Mouse (Mus musculus): ENCODE results near the gene Tnfrsf25. TPM values are rescaled to one million over a fixed set of nuclear protein-coding genes. Genes with fewer than 3 reads are reported as not detected.

Tnfrsf25 gene
- total RNA-seq (2021), result 1 to 10 TPM; 1.9 to 2.0 TPM
- long read RNA-seq, experiment 1, result 0 reads
- long read RNA-seq, experiment 2, result 0 reads

DNA sequence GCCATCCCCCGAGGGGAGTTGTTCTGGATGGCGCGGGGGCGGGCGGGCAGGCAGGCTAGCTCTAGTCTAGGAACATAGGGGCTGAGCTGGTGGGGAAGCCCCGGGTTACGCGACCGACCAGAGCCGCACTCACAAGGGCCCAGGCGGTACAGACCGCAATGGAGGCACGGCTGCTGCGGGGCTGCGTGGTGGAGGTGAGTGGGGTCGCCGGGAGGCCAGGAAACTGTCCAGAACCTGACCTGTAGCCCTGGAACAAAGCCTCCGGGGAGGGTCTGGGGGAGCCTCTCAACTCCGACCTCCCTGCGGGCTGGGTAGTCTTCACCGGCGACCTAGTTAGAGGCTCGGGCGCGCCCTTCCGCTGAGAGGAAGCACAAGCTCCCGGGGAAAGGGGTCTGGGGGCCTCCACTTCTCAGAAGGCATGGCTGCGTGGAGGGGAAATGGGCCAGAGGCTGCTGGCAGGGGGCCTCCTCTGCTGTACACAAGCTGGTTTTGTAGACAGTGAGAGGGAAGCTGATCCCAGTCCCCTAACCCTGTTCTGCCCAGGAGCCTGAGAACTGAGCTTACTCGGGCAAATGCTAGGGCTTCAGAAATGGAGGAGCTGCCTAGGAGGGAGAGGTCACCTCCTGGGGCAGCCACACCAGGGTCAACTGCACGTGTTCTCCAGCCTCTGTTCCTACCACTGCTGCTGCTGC is at the start of gene Tnfrsf25:
Gene Tnfrsf25, plus strand, starts transcription at position 14 of the 692 bp plus-strand sequence.
- no peak for DNase-seq (ENCODE audit: low spot score in 2 of 2)

DNA sequence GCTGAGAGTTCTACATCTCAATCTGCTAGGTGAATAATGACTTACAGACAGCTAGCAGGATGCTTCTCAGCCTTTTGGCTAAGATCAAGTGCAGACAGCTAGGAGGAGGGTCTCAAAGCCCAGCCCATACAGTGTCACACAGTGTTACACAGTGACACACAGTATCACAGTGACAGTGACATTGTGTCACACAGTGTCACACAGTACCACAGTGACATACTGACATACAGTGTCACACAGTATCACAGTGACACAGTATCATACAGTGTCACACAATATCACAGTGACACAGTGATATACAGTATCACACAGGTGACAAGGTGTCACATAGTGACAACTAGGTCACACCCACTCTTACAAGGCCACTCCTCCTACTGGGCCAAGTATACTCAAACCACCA is 48.5 kb upstream of the Tnfrsf25 start:
- DNase-seq (ENCODE audit: low spot score in 2 of 2), result no peak

DNA sequence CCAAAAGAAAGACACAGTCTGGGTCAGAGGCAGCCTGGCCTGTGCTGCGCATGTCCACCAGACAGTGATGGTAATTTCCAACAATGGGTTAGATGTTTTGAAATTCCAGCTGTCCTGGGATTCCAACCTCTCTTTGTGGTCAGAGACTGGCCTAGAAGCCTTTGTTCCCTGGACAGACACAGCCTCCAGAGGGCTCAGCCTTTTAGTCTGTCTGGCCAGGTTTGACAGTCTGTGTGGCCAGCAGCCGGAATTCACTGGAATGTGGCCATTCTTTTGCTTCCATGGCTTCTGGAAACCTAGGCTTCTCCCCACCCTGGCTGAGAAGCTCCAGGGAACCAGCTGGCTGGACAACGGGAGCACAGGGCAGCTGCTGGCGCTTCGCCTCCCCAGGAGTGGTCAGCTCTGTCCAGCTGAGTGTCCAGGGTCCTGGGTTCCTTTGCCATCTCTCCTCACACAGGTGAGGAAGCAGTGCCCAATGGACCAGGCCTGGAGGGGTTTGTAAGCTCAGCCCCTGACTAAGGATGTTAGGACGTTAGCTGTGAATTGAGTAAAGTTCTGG is 47.5 kb upstream of the Tnfrsf25 start:
- peak in 1 of 2 experiments; percentile 39 for DNase-seq (ENCODE audit: low spot score in 2 of 2)

DNA sequence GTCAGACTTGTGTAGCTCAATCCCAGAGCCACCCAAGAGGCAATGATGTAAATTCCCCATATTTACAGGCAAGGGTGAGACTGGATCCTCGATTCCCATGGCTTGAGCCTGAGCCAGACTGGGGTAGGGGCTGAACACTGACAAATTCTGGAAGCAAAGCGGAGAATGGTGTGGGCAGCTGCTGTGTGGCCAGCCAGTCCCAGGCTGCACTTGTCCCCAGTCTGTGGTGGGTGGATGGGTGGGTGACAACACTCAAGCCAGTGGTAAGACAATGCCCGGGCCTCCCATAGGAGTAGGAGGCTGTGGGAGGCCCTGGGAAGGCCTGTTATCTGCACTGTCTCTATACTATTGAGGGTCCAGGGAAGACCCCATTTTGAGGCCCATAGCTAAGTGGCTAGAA is 46.5 kb upstream of the Tnfrsf25 start:
- no peak for DNase-seq (ENCODE audit: low spot score in 2 of 2)

DNA sequence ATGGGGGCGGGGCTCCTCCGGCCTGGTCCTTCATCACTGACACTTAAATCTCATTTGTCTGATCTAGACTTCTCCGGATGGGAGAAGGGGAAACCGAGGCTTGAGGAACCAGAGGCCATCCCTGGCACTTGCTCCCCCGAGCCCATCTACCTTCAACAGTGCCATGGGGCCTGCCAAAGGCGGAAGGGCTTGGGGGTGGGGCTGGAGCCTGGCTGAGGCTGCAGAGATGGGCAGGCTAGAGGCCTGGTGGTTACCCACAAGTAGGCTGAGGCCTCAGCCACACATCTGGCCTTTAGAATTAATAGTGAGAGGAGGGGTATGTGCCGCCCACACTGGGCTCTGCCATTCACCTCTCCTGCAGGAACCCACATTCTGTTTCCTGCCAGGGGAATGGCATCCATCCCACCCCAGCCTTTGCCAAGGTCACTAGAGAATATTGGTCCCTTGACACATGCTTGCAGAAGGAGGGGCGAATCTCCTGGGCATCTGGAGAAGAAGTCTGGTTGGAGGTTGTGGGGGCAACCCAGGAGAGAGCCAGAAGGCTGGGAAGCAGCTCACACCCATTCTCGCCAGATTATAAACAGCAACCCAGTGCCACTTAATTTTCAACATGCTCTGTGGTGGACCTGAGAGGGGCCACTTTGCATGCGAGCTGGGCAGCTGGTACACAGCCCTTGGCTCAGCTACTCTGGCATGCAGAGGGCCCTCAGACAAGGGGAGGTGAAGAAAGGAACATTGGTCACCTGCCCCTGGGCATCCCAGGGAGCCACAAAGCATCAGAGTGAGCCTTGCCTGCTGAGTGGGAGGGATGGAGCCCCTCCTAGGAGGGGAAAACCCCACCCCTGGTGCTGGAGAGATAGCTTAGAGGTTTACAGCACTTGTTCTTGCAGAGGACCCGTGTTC is 45.0 kb upstream of the Tnfrsf25 start:
- no peak for DNase-seq (ENCODE audit: low spot score in 2 of 2)

DNA sequence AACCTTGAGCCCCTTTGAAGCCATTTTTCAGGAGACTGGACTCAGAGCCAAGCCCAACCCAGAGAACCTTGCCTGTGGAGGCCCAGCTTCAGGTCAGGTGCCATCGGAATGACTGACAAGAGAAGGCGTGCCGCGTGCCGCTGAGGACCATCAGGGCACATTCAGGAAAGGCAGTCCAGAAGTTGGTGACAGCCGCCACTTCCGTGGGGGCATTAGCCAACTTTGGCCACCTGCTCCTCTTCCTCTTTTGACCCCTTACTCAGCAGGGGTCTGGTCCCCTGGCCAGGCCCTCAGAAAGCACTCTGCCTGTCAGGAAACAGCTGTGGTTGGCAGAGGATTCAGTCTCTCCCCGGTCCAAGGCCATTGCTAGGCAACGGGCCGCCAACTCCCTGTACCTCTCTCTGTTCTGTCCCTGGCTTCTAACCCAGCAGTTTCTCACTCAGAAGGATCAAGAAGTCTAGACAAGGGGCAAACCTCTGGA is 43.6 kb upstream of the Tnfrsf25 start, which contains the start of gene Plekhg5:
Gene Plekhg5, plus strand, starts transcription at position 378 of the 481 bp plus-strand sequence.
- peak in 1 of 2 experiments; percentile 61 for DNase-seq (ENCODE audit: low spot score in 2 of 2)

DNA sequence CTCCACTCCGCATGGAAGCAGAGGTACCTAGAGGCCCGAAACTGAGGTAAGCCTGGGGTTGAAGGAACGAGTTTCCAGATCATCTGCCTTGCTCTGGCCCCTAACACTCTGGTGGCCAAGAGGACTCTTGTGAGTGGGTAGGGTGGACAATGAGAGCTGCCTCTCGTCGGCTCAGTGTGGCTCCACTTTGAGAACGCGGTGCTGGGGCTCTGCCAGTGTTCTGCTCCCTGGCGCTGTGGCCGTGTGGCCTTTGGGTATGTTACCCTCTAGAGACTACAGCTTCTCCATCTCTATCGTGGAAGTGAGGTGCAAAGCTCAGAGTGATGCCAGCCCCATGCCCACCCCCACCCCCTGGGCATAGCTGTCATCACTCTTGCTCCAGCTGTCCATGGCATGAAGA is 43.1 kb upstream of the Tnfrsf25 start:
- no peak for DNase-seq (ENCODE audit: low spot score in 2 of 2)

DNA sequence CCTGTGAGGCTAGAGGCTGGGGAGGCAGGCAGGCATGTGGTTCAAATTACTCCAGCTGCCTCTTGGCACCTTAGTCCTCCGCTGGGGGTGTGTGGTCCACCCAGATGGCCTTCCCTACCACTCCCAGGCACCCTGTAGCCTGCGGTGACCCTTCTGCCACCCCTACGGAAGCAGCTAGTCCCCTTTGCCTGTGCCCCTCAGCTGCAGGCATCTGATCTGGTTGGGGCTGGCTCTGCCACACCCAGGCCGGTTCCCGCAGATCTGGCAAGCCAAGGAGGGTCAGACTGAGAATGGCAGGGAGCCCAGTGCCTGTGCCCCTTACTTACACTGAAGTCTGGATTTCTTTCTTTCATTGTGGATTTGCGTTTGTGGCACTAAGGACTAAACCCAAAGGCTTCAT is 42.0 kb upstream of the Tnfrsf25 start:
- no peak for DNase-seq (ENCODE audit: low spot score in 2 of 2)

DNA sequence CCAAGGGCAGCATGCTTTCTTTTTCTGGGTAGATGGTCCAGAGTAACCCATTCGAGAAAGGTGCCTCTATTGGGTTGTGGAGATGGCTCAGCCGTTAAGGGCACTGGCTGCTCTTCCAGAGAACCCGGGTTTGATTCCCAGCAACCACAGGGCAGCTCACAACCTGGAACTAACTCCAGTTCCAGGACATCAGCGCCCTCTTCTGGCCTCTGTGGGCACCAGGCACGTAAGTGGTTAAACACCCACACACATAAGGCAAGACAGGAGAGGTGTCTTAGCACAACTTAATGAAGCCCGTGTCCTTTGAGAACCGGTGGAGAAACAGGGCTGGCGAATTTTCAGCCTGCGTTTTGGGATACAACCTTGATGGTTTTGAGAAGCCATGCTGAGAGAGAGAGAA is 41.2 kb upstream of the Tnfrsf25 start:
- DNase-seq (ENCODE audit: low spot score in 2 of 2), result no peak

DNA sequence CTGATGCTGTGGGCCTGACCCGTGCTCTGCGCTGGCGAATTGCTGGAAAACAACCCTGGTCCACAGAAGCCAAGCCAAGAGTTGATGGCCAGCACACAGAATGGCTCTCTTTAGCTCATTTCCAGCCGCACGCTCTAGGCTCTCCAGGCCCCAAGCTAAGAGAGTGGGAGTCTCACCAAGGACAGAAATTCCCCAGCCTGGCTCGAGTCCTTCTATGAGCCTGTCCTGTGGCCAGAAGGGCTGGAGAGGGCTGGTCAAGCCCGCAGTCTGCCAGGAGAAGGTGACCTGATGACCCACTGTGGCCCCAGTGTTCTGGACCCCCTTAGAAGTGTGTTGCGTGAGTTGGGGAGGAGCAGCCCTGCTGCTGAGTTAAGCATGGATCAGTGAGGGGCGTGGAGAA is 38.5 kb upstream of the Tnfrsf25 start:
- peak in 1 of 2 experiments; percentile 8 for DNase-seq (ENCODE audit: low spot score in 2 of 2)

DNA sequence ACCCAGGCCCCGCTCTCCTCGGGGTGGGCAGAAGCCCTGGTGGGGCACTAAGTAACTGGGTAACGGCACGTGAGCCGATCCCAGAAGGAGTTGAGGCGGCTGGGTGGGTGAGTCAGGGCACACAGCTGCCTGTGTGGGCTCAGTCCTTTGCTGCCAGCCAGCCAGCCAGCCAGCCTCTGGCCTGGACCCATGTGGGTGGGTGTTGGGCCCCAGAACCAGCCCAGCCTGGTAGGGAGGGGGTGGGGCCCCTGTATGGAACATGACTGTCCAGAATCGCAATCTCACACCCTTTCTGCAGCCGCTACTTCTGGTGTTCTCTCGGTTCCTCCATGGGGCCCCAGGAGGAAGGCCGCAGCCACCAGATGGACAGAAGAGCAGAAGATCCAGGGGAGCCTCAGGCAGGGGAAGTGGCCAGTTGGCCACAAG is 37.6 kb upstream of the Tnfrsf25 start:
- DNase-seq (ENCODE audit: low spot score in 2 of 2), result peak in 1 of 2 experiments; percentile 58

DNA sequence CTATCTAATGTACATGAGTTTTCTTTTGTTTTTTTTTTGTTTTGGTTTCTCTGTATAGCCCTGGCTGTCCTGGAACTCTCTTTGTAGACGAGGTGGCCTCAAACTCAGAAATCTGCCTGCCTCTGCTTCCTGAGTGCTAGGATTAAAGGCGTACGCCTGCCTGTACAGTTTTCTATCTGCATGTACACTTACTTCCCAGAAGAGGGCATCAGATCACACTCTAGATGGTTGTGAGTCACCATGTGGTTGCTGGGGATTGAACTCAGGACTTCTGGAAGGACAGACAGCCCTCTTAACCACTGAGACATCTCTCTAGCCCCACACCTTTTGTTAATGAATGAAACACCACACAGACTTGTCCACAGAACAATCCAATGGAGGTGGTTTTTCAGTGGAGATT is 36.5 kb upstream of the Tnfrsf25 start:
- no peak for DNase-seq (ENCODE audit: low spot score in 2 of 2)

DNA sequence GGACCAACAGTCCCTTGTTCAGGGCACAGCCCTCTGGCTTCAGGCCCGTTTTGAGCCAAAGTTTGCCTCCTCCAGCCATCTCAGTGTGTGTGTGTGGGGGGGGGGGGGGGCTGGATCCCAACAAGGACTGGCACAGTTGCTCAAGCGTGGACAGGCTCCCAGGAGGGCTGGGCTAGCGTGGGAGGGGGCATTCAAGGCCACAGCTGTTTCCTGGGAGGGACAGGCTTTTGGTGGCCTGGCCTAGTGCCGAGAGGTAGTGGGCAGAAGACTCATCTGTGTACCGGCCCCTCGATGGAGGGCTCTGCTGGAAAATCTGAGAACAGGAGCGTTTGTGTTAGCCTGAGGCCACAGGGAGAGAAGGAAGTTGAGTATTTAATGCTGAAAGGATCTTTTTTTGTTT is 35.8 kb upstream of the Tnfrsf25 start:
- no peak for DNase-seq (ENCODE audit: low spot score in 2 of 2)

DNA sequence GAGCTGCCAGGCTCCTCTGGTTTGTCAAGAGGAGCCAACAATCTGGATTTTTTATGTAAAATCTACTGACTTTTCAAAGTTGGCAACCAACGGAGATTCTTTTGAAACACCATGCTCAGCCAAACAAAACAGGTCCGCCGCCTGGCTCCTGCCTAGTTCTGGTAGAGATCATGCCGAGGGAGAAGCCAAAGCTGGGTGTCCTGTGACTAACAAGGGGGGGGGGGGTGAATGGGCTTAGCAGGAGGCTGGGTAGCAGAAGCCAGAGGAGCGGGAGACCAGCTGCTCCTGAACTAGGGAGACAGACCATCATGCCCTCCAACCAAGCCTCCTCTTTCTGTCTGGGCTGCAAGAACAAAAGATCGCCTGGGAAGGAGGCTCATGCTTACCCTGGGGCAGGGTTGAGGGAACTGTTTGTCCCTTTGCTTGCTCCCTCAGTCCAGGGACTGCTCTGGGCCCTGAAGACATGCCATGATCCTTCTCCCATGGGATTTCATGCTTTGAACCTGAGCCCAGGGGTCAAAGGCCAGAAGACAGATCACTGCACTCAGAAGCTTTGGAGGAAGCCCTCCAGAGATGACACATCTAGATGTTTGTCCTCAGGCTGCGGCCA is 32.0 kb upstream of the Tnfrsf25 start:
- DNase-seq (ENCODE audit: low spot score in 2 of 2), result no peak

DNA sequence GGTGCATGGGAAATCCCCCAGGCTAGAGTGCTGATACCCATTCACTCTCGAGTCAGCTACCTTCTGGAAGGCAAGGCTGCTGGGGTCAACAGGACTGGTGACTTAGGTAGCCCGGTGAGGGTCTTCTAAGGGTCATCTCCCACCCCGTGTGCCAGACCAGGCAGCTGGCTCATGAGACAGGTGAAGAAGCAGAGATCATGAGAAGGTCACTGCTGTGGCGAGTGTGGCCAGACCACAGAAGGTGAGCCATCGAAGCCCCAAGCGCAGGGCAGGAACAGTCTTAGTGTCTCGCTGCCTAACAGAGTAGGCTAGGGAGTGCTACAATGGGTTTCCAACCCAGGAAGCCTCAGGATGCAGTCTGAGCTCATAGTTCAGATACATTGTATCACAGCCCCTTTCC is 31.1 kb upstream of the Tnfrsf25 start:
- DNase-seq (ENCODE audit: low spot score in 2 of 2), result no peak

DNA sequence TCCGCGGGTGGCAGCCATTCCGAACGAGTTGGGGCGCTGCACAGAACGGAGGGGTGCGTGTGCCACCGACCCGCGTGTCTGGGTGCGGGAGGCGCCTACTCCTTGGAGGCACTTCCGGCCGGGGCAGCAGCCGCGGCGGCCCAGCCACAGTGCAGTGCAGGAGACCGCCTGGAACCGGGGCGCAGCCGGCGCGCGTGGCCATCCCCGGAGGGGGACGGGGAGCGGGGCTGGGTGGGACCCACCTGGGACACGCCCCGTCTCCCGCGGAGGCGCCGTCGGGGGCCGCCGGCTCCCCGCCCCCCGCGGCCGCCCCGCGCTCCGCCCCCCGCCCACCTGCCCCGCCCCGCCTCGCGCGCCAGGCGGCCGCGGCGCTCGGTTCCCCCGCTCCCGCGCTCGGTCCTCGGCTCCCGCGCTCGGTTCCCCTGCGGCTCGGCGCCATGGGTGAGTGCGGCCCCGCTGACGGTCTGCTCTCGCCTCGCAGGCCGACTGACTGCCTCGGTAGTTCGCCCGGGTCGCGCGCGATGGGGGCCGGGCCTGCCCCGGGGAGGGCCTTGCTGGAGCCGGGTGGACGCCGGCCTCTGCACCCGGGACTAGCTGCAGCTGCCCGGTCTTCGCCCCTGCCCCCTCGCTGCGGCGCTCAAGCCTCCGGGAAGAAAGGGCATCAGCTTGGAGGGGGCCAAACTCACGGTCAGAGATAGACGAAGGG is 29.1 kb upstream of the Tnfrsf25 start:
- DNase-seq (ENCODE audit: low spot score in 2 of 2), result peak; percentile 63 to 70

DNA sequence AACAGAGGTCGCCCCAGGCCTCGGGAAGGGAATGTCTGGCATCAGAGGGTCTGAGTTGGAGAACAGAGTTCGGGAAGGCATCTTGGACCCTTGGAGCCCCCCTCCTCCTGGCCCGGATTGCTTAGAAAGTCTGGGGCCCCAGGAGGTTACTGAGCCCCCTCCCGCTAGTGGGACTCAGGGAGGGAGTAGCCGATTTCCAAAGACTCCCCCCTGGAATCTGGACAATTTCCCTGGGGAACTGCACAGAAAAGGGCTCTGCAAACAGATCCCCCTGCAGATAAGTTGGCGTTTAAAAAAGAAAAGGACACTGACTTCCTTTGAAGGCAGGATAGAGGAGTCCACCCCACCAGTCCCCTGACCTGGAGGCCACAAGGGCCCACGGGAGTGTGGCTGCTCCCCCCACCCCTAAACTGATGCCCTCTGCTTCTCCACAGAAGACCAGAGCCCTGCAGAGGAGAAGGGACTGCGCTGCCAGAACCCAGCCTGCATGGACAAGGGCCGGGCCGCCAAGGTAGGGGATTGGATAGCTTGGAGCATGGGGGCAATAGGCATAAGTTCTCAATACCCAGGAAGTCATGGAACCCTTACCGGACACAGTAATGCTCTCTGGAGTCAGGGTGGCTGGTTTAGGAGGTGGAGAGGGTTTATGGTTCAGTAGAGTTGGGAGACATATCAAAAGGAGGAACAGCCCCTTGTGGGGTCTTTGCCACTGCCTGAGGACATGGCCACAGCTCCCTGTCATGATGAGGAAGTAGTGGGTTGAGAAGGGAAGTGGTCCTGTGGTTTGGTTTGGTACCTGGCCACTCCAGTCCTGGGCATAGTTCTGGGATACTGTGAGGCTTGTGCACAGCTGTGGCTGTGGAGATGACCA is 28.3 kb upstream of the Tnfrsf25 start:
- peak in 1 of 2 experiments; percentile 31 for DNase-seq (ENCODE audit: low spot score in 2 of 2)

DNA sequence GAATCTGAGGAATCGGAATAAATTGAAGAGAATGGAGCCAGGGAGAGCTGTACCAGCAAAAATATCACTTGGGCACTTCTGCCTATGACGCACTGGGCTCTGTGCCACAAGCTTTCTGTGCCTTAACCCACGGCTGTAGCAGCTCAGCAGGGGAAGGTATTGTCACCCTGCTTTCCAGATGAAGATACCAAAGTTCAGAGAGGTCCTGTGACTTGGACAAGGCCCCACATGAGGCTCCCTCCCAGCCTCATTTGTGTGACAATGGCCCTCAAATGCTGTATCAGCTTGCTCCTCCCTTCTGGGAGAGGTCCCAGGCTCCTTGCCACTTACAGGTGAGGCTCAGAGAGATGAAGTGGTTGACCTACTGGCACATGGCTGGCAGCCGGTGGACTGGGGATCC is 27.6 kb upstream of the Tnfrsf25 start:
- no peak for DNase-seq (ENCODE audit: low spot score in 2 of 2)

DNA sequence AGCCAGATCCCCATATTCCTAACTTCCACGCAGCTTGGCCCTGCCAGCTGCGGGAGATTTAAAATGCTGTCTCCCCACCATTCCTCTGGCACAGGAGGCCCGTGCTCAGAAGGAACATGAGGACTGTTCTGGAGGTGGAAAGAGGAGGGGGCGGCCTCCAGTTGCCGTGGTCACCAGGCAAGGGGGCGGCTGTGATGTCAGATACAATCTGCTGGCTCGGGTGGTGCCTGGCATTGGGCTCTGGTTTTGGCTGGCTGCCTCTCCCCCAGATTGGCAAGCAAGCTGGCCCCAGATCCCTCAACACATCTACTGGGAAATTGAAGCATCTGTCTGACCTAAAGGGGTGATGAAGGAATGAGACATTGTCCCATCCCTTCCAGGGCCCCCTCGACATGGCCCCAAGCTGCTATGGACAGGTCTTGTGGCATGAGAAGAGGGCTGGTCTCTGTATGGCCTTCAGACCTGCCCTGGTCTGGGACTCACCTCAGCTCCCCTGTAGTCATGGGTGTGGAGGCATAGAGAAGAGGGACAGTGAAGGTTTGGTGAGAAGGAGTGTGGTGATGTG is 27.1 kb upstream of the Tnfrsf25 start:
- DNase-seq (ENCODE audit: low spot score in 2 of 2), result no peak

Measured in gastrocnemius, postnatal 4 days (tissue).